Mouse (Mus musculus): ENCODE measurements around the gene Susd6.

Susd6 gene

DNA sequence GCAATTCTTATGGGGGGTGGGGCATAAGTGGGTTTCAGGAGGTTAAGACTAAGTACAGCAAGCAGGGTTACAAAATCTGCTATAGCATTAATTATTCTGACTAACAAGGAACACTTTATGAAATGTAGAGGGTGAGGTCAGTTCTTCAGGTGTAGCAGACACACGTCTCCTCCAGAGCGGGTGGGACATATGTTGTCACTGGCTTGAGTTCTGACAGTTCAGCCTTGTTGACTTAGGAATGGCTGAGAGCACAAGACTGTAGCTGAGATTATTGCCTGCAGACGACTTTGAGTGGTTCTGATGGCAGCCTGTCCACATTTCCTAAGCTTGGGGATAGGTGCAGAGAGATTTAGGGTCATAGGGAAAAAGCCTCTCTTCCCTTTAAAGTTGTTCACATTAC, 47.3 kb downstream of the Susd6 start:
- DNase-seq (ENCODE audit: low spot score in 2 of 2) = no peak

DNA sequence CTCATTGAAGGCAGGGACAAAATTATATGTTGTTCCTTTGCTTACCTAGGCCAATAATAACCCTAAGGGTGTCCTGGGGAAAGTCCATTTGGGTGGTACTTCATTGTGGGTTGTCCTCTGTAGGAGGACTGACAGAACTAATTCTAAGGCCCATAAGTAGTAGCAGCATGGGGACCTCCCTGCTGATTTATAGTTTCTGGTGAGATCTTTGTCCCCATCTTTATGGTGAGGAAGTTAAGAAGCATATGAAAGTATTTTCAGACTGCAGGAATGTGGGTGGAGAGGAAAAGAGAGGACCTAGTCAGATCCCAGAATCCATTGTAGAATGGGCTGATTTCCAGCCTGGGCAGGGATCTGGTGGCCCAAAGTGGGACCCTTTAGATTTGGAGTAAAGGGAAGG, 48.0 kb downstream of the Susd6 start:
- no peak for DNase-seq (ENCODE audit: low spot score in 2 of 2)

DNA sequence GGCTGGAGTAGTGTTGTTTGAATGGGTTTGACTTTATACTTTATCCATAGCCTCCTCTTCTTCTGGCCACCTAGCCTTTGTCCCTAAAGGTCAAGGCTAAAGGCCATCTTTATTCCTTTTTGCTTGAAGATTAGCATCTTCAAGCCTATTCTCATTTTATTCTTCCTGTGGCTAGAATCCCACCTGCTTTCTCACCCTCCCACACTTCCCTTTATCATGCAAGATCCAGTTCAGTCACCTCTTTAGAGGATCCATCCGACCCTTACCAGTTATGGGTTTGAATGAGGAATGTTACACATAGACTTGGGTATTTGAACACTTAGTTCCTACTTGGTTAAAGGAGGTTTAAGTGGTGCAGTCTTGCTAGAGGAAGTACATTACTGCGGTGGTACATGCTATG, 48.5 kb downstream of the Susd6 start:
- no peak for DNase-seq (ENCODE audit: low spot score in 2 of 2)

DNA sequence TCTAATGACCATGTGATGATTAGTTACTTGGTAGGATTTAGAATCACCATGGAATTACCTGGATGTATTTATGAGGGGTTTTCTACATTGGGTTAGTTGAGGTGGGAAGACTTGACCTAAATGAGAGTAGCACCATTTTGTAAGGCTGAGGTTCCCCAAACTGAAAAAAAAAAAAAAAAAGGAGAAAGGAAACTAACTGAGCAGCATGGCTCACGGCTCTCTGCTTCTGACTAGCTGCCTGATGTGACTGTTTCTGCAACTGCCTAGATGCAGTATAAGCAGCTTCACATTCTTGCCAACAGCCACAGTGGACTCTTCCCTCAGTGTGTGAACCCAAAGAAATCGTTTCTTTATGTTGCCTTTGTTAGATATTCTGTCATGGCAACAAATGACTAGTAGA, 49.3 kb downstream of the Susd6 start:
- no peak for DNase-seq (ENCODE audit: low spot score in 2 of 2)

DNA sequence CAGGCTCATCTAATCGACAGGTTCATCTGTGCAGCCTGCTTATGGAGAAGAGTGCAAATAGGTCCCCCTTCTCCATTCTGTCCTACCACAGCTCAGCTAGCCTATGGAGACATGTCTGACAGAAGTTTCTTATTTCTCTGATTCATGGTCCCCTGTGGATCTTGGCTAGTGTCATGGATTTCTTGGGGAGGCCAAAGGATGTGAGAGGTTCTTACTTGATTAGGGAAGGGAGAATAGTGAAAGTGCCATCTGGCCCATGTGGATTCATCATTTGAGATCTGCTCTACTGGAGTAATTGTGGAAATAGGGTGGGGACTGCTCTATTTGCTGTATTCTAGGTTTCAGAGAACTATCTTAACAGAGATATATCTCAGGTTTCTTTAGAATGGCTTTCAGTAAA, 51.3 kb downstream of the Susd6 start:
- DNase-seq (ENCODE audit: low spot score in 2 of 2) = no peak

DNA sequence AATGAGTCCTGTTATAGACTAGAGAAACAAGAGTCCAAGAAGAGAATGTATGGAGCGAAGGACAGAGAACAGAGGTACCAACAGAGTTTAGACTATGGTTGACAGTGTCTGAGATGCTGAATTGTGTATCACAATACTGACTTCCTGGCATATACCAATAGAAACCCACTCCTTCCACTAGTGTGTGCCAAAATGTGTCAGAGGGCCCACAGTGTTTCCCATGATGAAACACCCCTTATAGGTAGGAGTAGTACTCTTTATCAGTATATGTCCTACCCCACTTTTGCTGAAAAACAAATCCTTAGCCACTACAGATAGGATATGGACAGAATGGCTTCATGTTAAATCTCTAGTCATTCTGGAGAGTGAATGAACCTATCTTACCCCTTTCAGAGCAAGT, 52.3 kb downstream of the Susd6 start:
- no peak for DNase-seq (ENCODE audit: low spot score in 2 of 2)

DNA sequence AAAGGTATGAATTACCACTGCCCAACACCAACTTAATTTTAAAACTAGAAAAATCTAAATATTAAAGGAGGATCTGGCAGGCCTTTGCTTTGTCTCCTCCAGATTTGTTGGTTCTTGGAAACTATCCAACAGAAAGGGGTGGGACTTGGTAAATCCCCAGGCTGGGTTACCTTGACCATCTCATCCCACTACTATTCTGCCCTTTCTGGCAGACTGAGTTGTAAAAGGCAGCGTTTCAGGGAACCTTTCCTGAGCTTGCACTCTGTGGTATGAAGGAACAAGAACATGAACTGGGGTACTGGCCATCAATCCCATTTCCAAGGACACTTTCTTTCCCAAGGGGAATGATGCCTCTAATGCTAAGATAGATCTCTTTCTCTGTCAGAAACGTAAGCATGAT, 52.9 kb downstream of the Susd6 start:
- no peak for DNase-seq (ENCODE audit: low spot score in 2 of 2)

DNA sequence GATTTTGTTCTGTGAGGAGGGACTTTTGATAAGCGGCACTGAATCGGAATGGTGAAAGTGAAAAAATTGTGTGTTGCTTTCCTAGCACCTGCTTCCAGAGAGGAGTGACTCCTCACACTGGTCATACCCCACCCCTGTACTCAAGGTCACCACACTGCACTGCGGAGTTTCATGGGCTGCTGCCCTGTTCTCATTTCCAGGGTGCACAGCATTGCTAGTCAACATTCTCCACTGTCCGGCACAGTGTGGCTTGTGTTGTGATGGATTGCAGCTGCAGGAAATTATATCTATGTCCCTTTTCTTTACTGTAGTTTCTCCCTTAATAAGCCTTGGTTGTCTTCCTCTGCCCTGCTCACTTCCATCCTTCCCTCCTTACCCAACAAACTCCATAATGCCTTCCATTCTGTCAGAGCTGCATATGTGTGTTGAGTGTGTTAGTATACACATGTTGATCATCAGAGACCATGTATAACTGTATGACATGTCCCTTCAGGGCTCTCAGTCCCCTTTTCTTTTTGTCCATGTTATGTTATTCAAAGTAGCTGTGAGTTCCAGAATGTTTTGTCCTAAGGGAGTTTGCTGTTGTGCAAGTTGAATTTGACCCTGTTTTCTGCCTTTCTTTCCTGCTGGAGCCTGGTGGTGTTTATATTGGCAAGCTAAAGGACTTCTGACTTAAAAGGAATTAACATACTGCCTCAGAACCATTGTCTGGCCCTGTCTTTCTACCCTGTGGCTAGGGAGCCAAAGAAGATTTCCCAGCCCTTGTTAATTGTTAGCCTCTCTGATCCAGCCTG, 53.5 kb downstream of the Susd6 start:
- no peak for DNase-seq (ENCODE audit: low spot score in 2 of 2)

DNA sequence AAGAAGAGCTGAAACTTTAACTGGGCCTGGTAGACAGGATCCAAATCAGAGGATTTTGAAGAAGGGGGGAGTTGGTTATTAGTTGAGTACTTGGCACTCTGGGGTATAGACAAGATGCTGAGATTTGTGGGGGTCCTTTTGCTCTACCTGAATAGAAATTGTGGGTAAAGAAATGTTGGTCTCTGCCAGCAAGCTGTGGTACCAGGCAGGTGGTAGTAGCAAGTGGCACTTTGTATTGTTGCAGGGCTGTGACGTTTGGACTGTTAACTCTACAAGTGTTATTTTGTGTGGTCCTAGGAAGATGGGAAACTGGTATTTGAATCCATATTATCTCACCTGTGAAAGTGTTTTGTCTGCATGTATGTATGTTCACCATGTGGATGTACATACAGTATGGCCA, 55.6 kb downstream of the Susd6 start:
- DNase-seq (ENCODE audit: low spot score in 2 of 2) = no peak

DNA sequence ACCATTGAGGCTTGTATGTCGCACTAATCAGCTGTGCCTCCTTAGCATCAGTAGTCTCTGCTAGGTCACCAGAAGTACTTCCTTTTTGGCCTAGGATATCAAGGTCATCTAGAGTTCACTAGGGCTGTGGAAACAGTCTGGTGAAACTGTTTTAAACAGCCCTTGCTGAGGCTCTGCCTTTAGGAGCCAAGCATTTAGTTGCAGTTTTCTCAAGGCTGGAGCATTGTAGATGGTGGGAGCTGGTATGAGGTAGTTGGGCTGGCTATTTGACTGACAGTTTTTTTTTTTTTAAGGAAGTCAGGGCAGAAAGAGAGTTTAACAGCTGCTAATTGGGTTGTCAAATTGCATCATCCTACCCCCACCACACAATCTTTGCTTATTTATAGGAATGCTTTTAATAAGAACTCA, 56.6 kb downstream of the Susd6 start:
- DNase-seq (ENCODE audit: low spot score in 2 of 2) = no peak

DNA sequence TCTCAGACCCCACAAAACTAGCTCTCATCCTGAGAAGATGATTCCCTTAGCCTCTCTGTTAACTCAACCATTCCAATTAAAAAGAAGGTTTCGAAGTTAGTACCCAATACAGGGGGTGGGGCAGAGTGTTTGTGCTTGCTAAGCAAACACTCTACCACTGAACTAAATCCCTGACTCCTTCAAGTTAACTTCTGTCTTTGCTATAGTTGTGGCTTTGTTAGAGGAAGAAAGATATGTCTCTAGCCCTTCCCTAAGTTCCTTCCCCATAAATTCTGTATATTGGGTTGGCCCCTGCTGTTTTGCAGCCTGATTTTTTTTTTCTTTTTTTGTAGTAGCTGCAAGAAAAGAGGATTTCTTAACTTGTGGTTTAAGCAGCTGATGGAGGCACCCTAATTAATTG, 61.7 kb downstream of the Susd6 start:
- no peak for DNase-seq (ENCODE audit: low spot score in 2 of 2)

DNA sequence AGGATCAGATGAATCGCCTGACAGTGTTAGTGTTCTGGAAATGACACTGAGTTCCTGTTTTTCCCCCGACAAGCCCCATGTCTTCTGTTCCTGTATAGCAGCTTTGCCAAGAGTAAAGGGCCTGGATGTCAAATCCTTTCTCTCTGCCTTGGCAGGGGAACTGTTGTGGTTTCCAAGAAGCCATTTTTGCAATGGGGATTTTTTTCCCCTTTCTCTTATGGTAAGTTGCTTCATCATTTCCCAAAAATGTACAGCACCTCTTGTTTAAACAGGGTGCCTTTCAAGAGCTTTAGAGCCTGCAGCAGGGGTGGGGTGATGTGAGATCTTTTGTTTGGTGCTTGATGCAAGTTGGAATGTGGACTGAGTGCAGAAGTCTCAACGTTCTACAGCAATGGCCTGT, 63.4 kb downstream of the Susd6 start:
- DNase-seq (ENCODE audit: low spot score in 2 of 2) = no peak

DNA sequence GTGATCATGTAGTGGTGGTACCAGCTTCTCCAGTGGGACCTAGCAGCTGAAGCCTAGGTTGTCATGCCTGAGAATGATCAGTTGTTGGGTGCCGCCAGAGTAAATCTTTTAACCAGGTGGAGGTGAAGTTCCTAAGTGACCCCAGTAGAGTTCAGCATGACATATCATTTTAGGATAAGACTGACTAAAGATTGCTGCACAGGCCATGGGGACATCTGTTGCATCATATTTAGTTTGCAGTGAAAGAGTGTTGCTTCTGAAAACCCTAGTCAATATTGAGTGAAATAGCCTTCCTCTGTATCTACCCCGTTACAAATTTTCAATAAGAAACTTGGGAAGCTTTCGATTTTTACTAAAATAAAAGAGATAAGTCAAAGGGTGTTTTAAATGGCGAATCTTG, 64.4 kb downstream of the Susd6 start:
- no peak for DNase-seq (ENCODE audit: low spot score in 2 of 2)

DNA sequence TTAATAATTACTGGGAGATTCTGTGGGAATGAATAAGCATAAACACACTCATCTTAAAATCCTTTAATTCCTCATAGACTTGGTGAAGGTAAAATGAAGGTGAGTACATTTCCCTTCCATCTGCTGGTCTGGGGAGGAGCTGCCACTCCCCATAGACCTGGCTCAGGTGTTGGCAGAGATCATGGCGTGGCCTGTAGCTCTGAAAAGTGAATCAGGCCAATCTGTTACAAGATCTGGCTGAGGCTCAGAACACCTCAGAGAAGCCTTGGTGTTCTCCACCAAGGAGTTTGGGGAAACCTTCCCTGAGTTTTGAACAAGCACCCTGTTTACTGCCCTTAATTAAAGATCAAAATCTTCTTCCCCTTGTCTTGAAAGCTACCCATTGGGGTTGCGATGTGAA, 64.8 kb downstream of the Susd6 start:
- DNase-seq (ENCODE audit: low spot score in 2 of 2) = no peak

DNA sequence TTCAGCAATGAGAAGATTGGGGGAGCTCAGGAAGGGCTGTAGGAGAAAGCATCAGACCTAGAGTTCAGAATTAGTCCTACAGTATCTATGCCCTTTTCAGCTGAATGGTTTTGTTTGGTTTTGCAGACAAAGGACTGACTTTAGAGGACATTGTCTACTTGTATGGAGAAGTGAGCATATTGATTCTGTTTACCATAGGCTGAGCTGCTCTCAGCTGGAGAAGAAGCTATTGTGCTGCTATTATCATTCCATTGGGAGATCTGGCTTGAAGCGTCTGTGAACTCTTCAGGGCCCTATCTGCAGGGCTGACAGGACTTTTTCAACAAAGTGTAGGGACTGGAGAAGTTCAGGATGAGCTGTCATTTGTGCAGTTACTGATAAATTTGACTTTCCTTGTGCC, 65.3 kb downstream of the Susd6 start:
- no peak for DNase-seq (ENCODE audit: low spot score in 2 of 2)

DNA sequence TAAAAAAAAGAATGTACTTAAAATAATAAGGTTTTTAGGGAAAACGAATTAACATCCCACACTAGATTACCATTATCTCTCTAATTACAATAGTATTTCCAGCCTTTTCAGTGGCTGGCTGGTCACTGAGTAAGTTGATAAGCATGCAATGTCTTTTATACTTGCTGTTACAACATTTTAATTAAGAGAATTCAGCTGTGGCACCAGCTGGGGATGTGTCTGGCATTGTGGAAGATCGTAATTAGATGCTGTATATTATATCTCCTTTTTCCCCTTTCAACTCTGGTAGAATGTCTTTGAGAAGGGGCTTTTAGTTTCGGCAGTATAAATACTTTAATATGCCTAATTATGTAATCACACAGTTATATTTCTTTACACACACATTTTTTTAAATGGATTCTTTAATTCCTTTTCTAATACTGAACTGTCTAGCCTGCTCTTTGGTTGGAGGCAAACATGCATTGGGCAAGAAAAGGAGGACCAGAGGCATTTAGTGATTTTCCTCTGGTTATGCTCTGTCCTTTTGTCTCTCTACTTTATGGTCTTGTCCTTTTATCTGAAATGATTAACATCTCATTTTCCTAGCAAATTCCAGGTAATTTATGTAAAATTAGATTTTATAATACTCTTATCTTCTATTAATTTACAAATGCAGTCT, 67.5 kb downstream of the Susd6 start:
- no peak for DNase-seq (ENCODE audit: low spot score in 2 of 2)

DNA sequence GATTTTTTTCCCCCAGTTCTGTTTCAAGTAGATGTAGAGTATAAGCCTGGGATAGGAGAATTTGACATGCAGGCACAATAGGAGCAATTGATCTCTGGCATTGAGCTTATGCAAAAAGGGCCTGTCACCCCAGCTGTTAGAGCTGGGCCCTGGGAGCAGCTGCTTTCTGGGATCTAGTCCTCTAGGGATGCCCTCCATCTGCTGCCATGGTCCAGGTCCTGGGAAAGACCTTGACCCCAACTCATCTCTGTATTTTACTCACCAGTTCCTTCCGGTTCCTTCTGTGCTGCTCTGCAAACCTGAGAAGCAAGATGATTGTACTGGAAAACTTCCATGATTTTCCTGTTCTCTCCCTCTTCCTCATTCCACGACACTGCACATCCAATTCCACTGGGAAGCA, 68.0 kb downstream of the Susd6 start:
- DNase-seq (ENCODE audit: low spot score in 2 of 2) = no peak

DNA sequence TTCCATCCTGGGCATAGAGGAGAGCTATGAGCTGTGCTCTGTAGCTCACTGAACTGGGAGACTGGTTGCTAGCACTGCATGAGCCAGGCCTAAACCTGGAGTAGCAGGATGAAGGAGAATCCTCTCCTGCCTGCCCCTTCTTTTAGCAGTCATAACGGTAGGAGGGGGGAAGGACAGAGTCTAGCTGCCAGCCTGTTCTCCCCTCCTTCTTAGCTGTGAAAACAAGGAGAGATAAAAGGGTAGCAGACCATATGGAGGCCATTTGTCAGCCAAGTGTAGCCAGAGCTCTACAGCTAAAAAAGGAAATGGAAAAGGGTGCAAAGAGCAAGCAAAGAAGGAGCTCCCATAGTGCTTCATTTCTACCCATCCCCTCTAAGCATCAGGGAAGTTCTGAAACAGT, 71.6 kb downstream of the Susd6 start:
- DNase-seq (ENCODE audit: low spot score in 2 of 2) = peak; percentile 28 to 54

DNA sequence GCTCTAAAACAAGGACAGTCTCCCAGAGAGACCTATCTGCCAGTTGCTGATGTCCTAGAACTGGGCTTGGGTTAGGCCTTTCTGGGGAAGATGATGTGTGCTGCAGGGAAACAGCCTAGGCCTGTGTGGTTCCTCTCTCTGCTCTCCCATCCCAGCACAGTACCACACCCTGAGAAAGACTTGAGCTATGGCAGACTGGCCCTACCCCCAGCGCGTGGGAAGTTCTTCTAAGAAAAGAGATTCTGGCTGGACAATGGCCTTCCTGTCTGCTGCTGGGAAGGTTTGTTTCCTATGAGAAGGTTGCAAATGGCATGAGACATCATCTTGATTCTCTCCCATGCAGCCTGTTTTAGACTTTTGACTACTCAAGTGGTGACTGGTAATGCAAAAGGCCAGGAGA, 73.1 kb downstream of the Susd6 start:
- no peak for DNase-seq (ENCODE audit: low spot score in 2 of 2)

DNA sequence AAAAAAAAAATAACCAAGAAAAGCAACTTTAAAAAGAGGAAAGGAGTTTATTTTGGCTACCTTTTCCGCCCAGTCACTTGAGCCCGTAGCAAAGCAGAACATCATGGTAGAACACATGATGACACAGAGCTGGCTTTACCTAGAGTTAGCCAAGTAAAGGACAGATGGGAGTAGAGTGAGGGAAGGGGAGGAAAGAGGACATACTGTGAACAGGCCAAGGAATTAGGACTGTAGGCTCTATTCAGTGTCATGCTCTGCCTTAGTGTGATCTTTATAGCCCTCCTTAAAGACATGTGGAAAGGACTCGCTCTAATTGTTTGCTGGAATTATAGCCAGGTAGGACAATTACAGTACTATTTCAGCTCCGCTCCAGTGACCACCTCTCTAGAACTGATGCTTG, 74.9 kb downstream of the Susd6 start:
- no peak for DNase-seq (ENCODE audit: low spot score in 2 of 2)

DNA sequence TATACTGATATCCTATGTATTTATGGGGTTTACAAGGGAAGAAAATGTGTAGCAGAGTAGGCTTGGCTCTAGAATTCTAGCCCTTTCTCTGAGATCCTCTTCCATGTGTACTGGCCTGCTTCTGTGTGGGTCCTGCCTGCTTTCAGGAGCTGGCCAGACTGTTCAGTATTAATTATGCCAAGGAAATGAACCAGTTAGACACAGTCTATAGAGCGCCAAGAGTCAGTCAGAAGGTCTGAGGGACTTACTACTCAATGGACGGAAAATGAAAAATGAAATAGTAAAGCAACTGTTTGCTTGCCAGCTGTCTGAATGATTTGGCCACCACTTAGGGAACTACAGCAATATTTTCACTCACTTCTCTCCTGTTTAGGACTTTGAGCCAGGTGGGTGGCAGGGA, 75.7 kb downstream of the Susd6 start:
- DNase-seq (ENCODE audit: low spot score in 2 of 2) = no peak

DNA sequence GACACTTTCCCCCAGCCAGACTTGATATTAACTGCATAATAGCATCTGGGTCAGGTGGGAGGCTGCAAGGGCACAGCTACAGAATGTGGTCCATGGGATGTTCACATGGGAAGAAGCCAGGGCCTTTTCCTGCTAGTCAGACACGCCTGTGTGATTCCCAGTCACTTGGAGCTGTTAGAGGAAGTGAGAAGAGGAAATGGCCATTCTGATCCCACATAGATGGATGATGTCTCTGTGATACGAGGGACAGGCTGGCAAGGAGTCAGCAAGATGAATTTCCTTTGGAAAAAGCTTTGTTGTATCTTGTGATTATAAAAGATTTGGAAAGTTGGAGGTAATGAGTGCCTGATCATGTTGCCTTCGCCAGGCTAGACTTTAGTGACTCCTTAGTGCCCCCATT, 76.8 kb downstream of the Susd6 start:
- no peak for DNase-seq (ENCODE audit: low spot score in 2 of 2)

DNA sequence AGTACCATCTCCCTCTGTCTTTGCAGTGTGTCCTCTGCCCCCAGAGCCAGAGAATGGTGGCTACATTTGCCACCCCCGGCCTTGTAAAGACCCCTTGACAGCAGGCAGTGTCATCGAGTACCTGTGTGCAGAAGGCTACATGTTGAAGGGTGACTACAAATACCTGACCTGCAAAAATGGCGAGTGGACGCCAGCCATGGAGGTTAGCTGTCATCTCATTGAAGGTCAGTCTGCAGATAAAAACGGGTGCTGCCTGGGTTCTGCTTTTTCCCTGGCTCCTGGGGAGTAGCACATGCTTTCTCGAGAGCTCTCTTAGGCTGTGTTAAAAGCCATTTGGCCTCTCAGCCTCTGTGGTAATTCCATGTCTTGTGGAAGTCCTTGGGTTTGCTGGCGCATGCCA, 78.1 kb downstream of the Susd6 start:
- no peak for DNase-seq (ENCODE audit: low spot score in 2 of 2)
